Mouse (Mus musculus) MEL (cell line): ENCODE measurements at regions not wholly inside any gene's neighbourhood (a gene's known extent, or its start where the extent isn't known, plus 50 kb on each side); places are given as distances from the start of the nearest gene placed in this dataset.

ENCODE experiments used
- BHLHE40 ChIP-seq: IDR thresholded peaks from 2 replicates; pipeline ENCODE4 v1.6.1; 2012; ENCODE audit warnings: low read depth, mild to moderate bottlenecking, inconsistent platforms, low read length, improper control_type of control experiment, borderline replicate concordance
- CTCF ChIP-seq, 3 experiments: IDR thresholded peaks in 2 of 3; conservative IDR thresholded peaks in 1 of 3; 2 replicates each; pipeline ENCODE4 v1.5.1; 2011 to 2012; ENCODE audit warnings: low read length in 3 of 3, low read depth in 2 of 3, mild to moderate bottlenecking in 2 of 3, improper control_type of control experiment in 1 of 3, inconsistent platforms in 1 of 3, mixed read lengths in 1 of 3, moderate library complexity in 1 of 3; ENCODE audit not compliant: control insufficient read depth in 1 of 3, insufficient read depth in 1 of 3, poor library complexity in 1 of 3, severe bottlenecking in 1 of 3
- EP300 ChIP-seq, 2 experiments: IDR thresholded peaks; 2 replicates each; pipeline ENCODE4 v1.6.1; 2011; ENCODE audit warnings: improper control_type of control experiment in 2 of 2, low read length in 2 of 2, low read depth in 1 of 2, mild to moderate bottlenecking in 1 of 2
- POLR2A ChIP-seq, 2 experiments: IDR thresholded peaks; 2 replicates each; pipeline ENCODE4 v1.6.1; 2011 to 2012; ENCODE audit warnings: low read length in 2 of 2, mild to moderate bottlenecking in 2 of 2, control low read depth in 1 of 2, improper control_type of control experiment in 1 of 2, low read depth in 1 of 2, moderate library complexity in 1 of 2; ENCODE audit not compliant: control insufficient read depth in 1 of 2, insufficient read depth in 1 of 2, poor library complexity in 1 of 2
- UBTF ChIP-seq: IDR thresholded peaks from 2 replicates; pipeline ENCODE4 v1.6.1; 2012; ENCODE audit warnings: low read depth, mild to moderate bottlenecking, inconsistent platforms, low read length, improper control_type of control experiment, moderate library complexity, borderline replicate concordance; ENCODE audit not compliant: insufficient read depth

DNA sequence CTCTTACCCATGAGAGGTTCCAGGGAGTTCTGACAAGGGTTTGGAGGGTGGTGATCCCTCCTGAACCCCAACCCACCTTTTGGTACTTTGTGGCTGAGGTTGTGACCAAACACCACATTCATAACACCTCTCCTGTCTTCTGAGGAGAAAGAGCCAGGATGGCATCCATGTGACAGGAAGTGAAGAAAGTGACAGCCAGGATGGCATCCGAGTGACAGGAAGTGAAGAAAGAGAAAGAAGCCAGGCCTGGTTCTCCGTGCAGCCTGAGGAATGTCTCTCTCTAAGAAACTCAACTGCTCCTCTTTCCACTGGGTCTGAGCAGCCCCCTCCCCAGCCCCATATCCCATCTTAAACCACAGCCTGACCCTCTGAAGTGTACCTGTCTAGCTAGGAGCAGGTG is 138.9 kb upstream of the Tle3 start:
- no peak for TF ChIP-seq UBTF
- TF ChIP-seq EP300 (IDR thresholded peaks at IDR 0.05; ENCODE audit: low read depth in 1 of 2, low read length in 2 of 2) = no peak
- TF ChIP-seq CTCF (IDR thresholded peaks at IDR 0.05 in 2 of 3, conservative IDR thresholded peaks at IDR 0.05 in 1 of 3; ENCODE audit: control insufficient read depth in 1 of 3, insufficient read depth in 1 of 3, low read depth in 2 of 3, low read length in 3 of 3, poor library complexity in 1 of 3, severe bottlenecking in 1 of 3) = no peak
- no peak for TF ChIP-seq POLR2A (IDR thresholded peaks at IDR 0.05; ENCODE audit: control insufficient read depth in 1 of 2, insufficient read depth in 1 of 2, low read depth in 1 of 2, low read length in 2 of 2, poor library complexity in 1 of 2)
- no peak for TF ChIP-seq BHLHE40
